Mouse (Mus musculus) mouse embryonic stem cell (cell line): ENCODE results near the gene Fev.

ENCODE experiments used
- in situ Hi-C, 2 experiments: fragments of 300-500 bp; cut with MboI; formaldehyde crosslinking; loops; 1 replicate in 1 of 2; 3 replicates in 1 of 2; pipeline ENCODE4 v1.14.3; 2019 to 2020; ENCODE audit warnings: low sequenced_read_pairs in 2 of 2, low pct_unique_long_range_greater_than_20kb in 1 of 2, mixed read lengths in 1 of 2; ENCODE audit not compliant: unreplicated experiment in 1 of 2

The Fev gene

GRCm38 (mm10) chr1:74851001-74851775, 34.0 kb downstream of the Fev start:
- in situ Hi-C loops = no loop called here

GRCm38 (mm10) chr1:74850251-74850650, 35.0 kb downstream of the Fev start:
- in situ Hi-C loops = no loop called here

- in situ Hi-C loops = no loop called here
These were observed 36.3 kb downstream of the Fev start for GRCm38 (mm10) chr1:74848946-74849345.

GRCm38 (mm10) chr1:74846341-74846740, 38.9 kb downstream of the Fev start:
- in situ Hi-C loops = no loop called here

GRCm38 (mm10) chr1:74843090-74843489, 42.1 kb downstream of the Fev start:
- in situ Hi-C loops = no loop called here

- in situ Hi-C loops = no loop called here
These were observed 52.0 kb downstream of the Fev start for GRCm38 (mm10) chr1:74833255-74833654.
